Mouse (Mus musculus) myocyte (in vitro differentiated cells): ENCODE results near the gene Susd4.

Experiments used
- CEBPB ChIP-seq: IDR thresholded peaks from 2 replicates; pipeline ENCODE4 v1.6.1; 2011; ENCODE audit warnings: mild to moderate bottlenecking, moderate library complexity; ENCODE audit not compliant: poor library complexity, insufficient read depth, severe bottlenecking
- POLR2A ChIP-seq: IDR thresholded peaks from one replicate; pipeline ENCODE4 v1.6.1; 2011; ENCODE audit warnings: low read depth, mild to moderate bottlenecking, control low read depth, moderate library complexity; ENCODE audit not compliant: insufficient read length
- POLR2AphosphoS2 ChIP-seq: IDR thresholded peaks from one replicate; pipeline ENCODE4 v1.6.1; 2011; ENCODE audit warnings: low read depth, control low read depth; ENCODE audit not compliant: insufficient read length
- TCF12 ChIP-seq: IDR thresholded peaks from one replicate; pipeline ENCODE4 v1.6.1; 2011; ENCODE audit warnings: mild to moderate bottlenecking, control low read depth; ENCODE audit not compliant: poor library complexity, insufficient read depth, severe bottlenecking
- TCF3 ChIP-seq: IDR thresholded peaks from one replicate; pipeline ENCODE4 v1.6.1; 2011; ENCODE audit warnings: low read depth, control low read depth; ENCODE audit not compliant: insufficient read length

DNA sequence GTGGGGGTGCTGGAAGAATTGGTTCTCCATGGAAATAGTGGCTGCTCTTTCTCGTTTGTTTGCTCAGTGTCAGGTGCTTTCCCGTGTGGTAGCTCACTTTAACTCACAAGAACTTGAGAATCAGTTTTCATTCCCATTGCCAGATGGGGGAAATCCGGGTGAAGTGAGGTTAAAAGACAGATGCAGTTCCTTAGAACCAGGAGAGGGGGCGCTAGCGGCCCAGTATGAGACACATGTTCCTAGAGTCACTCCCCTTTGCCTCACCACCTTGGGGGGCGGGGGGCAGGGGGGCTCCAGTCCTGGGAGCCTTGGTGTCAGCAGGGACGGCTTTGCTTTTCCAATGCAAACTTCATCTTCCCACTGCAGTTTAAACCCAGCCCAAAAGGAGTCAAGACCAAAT lies 23.4 kb downstream of the Susd4 start:
- TF ChIP-seq POLR2AphosphoS2 = no peak
- TF ChIP-seq POLR2A = no peak
- no peak for TF ChIP-seq TCF3
- TF ChIP-seq CEBPB = no peak
- TF ChIP-seq TCF12 = no peak
